Mouse (Mus musculus) ES-E14 (cell line): ENCODE measurements around the gene Bco1. TPM values are rescaled to one million over a fixed set of nuclear protein-coding genes. Genes with fewer than 3 reads are reported as not detected.
A peak's percentile ranks its signal among the peaks of the same experiment; 100 is the strongest.

ENCODE experiments used
- DNase-seq: peaks from one replicate; pipeline ENCODE4 v3.0.0-alpha.2; 2013; ENCODE audit warnings: low read depth, low spot score
- H3K27ac ChIP-seq: 2 replicates; pipeline ENCODE4 v1.5.1; 2012; ENCODE audit warnings: low read depth, mild to moderate bottlenecking, low read length, moderate library complexity, mixed read lengths; ENCODE audit not compliant: poor library complexity, insufficient read depth, severe bottlenecking
- H3K36me3 ChIP-seq: 2 replicates; pipeline ENCODE4 v1.6.1; 2012; ENCODE audit warnings: mild to moderate bottlenecking, low read length, moderate library complexity, mixed read lengths; ENCODE audit not compliant: control insufficient read depth, poor library complexity, insufficient read depth, severe bottlenecking
- H3K4me1 ChIP-seq, 2 experiments: fragments of 150-350 bp in 1 of 2; sonication (generic) in 1 of 2; 2 replicates each; pipeline ENCODE4 v1.6.1; 2012; ENCODE audit warnings: low read length in 2 of 2, mild to moderate bottlenecking in 1 of 2, mixed read lengths in 1 of 2; ENCODE audit not compliant: control insufficient read depth in 2 of 2, insufficient read depth in 2 of 2, poor library complexity in 1 of 2
- H3K4me3 ChIP-seq, 2 experiments: fragments of 150-350 bp in 1 of 2; sonication (generic) in 1 of 2; 2 replicates each; pipeline ENCODE4 v1.5.1; 2012; ENCODE audit warnings: low read length in 2 of 2, low read depth in 1 of 2, mild to moderate bottlenecking in 1 of 2, mixed read lengths in 1 of 2; ENCODE audit not compliant: insufficient read depth in 1 of 2, poor library complexity in 1 of 2, severe bottlenecking in 1 of 2
- H3K9ac ChIP-seq: 2 replicates; pipeline ENCODE4 v1.6.1; 2012; ENCODE audit warnings: low read depth, mild to moderate bottlenecking, low read length, mixed read lengths; ENCODE audit not compliant: poor library complexity, insufficient read depth, severe bottlenecking
- H3K9me3 ChIP-seq: fragments of 150-350 bp; sonication (generic); 2 replicates; pipeline ENCODE4 v1.6.1; 2012; ENCODE audit warnings: low read depth, mild to moderate bottlenecking, low read length; ENCODE audit not compliant: control insufficient read depth, insufficient read depth
- CHD2 ChIP-seq: IDR thresholded peaks from 2 replicates; pipeline ENCODE4 v1.6.1; 2014; ENCODE audit warnings: mild to moderate bottlenecking, low read depth, low read length, inconsistent platforms
- HCFC1 ChIP-seq: IDR thresholded peaks from 2 replicates; pipeline ENCODE4 v1.6.1; 2012; ENCODE audit warnings: low read length, inconsistent platforms, borderline replicate concordance; ENCODE audit not compliant: insufficient read depth
- MAFK ChIP-seq: IDR thresholded peaks from 2 replicates; pipeline ENCODE4 v1.6.1; 2014; ENCODE audit warnings: mild to moderate bottlenecking, low read depth, low read length, inconsistent platforms; ENCODE audit not compliant: insufficient read depth
- ZC3H11A ChIP-seq: IDR thresholded peaks from 2 replicates; pipeline ENCODE4 v1.6.1; 2012; ENCODE audit warnings: low read depth, mild to moderate bottlenecking, inconsistent platforms, low read length, borderline replicate concordance
- ZNF384 ChIP-seq: IDR thresholded peaks from 2 replicates; pipeline ENCODE4 v1.6.1; 2012; ENCODE audit warnings: low read depth, low read length, inconsistent platforms
- in situ Hi-C, 2 experiments: fragments of 600-800 bp; cut with MboI; formaldehyde crosslinking; loops; one replicate each; pipeline ENCODE4 v1.15.1; 2025; ENCODE audit warnings: low sequenced_read_pairs in 2 of 2, inconsistent platforms in 1 of 2; ENCODE audit not compliant: unreplicated experiment in 2 of 2
- total RNA-seq: library from RNA; depleted of rRNA; stranded (reverse); fragments of 300-350 nt; gene quantifications from 2 replicates; pipeline ENCODE4 v1.2.3, GENCODE M21; 2012

Bco1 gene
- total RNA-seq, 1 experiment, result 0.09 TPM

DNA sequence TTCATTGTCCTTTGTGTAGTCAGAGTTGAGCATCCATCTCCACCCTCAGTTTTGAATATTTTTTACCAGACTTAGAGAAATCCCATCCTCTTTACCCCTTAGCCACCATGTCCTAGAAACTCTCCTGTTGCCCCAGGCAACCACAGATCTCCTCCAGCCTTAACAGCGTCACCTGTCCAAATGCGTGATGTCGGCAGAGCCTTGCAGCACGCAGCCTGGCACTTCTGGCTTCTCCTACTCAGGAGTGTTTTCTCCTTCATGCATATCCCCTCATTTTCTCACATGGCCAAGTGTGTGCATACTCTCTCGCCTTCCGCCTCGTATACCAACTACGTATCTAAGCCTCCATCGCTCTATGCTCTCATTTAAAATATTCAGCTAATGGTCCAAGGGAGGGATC lies 22.8 kb downstream of the Bco1 start:
- TF ChIP-seq MAFK (no peak), CHD2 (no peak), HCFC1 (no peak), ZNF384 (no peak), ZC3H11A (no peak)
- H3K4me3 ChIP-seq, result no peak overlapping the region
- no peak overlapping the region for H3K27ac ChIP-seq
- no peak overlapping the region for H3K9ac ChIP-seq
- no peaks in the 10 kb centered on the region for H3K36me3 ChIP-seq
- H3K4me1 ChIP-seq, result peaks cover 0 to 10% of the 10 kb centered on the region in 2 experiments; a peak in 2 of 4 replicates
- in situ Hi-C loops, result no loop called here
- no peaks in the 10 kb centered on the region for H3K9me3 ChIP-seq
- DNase-seq, result no peak

DNA sequence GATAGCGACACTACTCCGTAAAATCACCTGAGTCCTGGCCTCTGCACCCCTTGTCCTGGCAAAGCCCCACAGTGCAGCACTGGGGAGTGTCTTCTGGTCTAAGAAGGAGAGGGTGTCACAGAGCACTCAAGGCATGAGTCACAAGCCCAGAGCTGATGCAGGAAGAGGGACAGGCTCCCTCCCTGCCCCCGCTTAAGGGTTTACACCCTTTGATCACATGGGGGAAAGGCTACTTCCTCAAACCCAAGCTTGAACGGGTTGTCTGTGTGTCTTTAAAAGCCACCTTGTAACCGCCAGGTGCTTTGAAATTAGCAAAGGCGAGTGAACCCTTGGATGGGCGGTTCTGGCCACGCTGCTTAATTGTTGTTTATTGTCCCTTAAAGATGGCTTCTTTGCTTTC lies 25.6 kb downstream of the Bco1 start:
- H3K27ac ChIP-seq, result no peak overlapping the region

DNA sequence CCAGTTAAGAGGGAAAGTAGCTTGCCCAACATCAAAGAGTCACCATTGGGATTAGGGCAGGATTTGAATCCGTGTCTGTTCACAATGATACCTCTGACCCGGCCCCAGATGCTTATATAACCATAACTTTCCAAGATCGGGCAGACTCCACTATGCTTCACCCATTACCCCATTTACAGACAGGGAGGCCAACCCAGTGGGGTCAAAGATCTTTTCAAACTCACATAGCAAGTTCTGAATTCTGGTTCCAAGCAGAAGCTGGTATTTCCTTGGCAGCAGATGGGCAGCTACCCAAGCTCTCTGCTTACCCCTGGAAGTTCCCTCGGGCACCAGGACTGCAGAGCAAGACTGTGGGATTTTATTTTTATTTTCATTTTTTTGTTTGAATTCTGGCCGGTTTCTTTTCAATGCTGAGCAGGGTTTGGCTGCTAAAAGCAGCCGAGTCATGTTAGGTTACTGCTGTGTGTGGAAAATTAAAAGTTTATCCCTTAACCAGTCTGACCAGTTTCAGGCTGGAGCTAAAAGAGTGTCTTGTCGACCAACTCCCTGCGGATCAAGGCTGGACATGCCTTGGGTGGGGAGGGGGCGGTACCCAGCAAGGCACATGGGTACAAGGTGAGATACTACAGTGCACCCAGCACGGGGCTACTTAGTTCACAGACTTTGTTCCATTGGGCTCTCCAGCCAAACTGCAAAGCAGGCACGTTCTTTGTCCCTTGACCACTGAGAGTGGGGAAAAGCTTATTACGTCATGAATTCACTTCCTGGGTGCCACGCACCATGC lies 28.4 kb downstream of the Bco1 start:
- H3K4me3 ChIP-seq, result no peak overlapping the region
- no peak overlapping the region for H3K9ac ChIP-seq
- in situ Hi-C loops, result no loop called here
- no peaks in the 10 kb centered on the region for H3K9me3 ChIP-seq
- no peak for TF ChIP-seq ZNF384
- no peak for DNase-seq
- H3K27ac ChIP-seq, result no peak overlapping the region
- H3K36me3 ChIP-seq, result no peaks in the 10 kb centered on the region
- H3K4me1 ChIP-seq, result peaks cover 0 to 11% of the 10 kb centered on the region in 2 experiments; a peak in 2 of 4 replicates

More for the DNA sequence above, 25.6 kb downstream of the Bco1 start:
- no peak for DNase-seq
- Histone ChIP-seq H3K9me3 (no peaks in the 10 kb centered on the region), H3K4me1 (peaks cover 0 to 12% of the 10 kb centered on the region in 2 experiments; a peak in 2 of 4 replicates), H3K4me3 (peak overlapping the region; percentile 22 to 40; a peak in 2 of 4 replicates), H3K36me3 (no peaks in the 10 kb centered on the region), H3K9ac (peak overlapping the region; percentile 19; the same call in 1 of the 2 replicates)
- TF ChIP-seq HCFC1 (no peak), ZC3H11A (no peak), CHD2 (no peak), ZNF384 (no peak), MAFK (no peak)
- in situ Hi-C loops, result no loop called here

- Histone ChIP-seq H3K27ac (no peak overlapping the region), H3K4me1 (peaks cover 0 to 11% of the 10 kb centered on the region in 2 experiments; a peak in 2 of 4 replicates), H3K36me3 (no peaks in the 10 kb centered on the region), H3K4me3 (no peak overlapping the region), H3K9me3 (no peaks in the 10 kb centered on the region), H3K9ac (no peak overlapping the region)
- no peak for DNase-seq
- no peak for TF ChIP-seq ZNF384
- TF ChIP-seq HCFC1, result no peak
- no peak for TF ChIP-seq CHD2
- TF ChIP-seq MAFK, result no peak
- TF ChIP-seq ZC3H11A, result no peak
- in situ Hi-C loops, result no loop called here
Observed at GRCm38 (mm10) chr8:117125854-117126253, 30.2 kb downstream of the Bco1 start.

DNA sequence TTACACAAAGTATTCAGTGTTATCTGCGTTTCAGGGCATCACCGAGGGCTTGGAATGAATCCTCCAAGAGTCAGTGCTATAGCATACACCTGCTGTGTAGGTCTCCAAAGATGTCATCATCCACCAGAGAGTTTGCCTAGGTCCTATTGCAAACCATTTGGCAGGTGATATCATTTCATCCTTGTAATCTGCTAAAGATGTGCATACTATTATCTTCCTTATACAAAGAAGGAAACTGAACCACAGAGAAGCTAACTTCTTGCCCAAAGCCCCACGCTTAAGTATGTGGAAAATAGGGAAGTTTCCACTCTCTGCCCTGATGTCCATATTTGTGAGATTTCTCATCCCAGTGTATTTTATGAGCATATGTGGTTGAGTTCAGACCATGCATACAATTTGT lies 30.8 kb downstream of the Bco1 start:
- Histone ChIP-seq H3K4me3 (no peak overlapping the region), H3K9me3 (no peaks in the 10 kb centered on the region), H3K9ac (no peak overlapping the region), H3K27ac (no peak overlapping the region), H3K4me1 (peaks cover 0 to 8% of the 10 kb centered on the region in 2 experiments; a peak in 2 of 4 replicates), H3K36me3 (no peaks in the 10 kb centered on the region)
- no peak for DNase-seq
- in situ Hi-C loops, result no loop called here
- no peak for TF ChIP-seq HCFC1
- TF ChIP-seq ZC3H11A, result no peak
- TF ChIP-seq ZNF384, result no peak
- no peak for TF ChIP-seq CHD2
- no peak for TF ChIP-seq MAFK
